Mouse (Mus musculus): ENCODE measurements at regions not wholly inside any gene's neighbourhood (a gene's known extent, or its start where the extent isn't known, plus 50 kb on each side); places are given as distances from the start of the nearest gene placed in this dataset.

- TF ChIP-seq CTCF (IDR thresholded peaks at IDR 0.05; ENCODE audit: borderline replicate concordance, insufficient read depth, low read depth, low read length), result no peak
- TF ChIP-seq POLR2A (IDR thresholded peaks at IDR 0.05; ENCODE audit: borderline replicate concordance, insufficient read depth, low read length), result no peak
- Histone ChIP-seq H3K27ac (ENCODE audit: insufficient read depth, low read length) (no peak overlapping the region), H3K27me3 (ENCODE audit: control insufficient read depth, insufficient read depth, low read length) (no peaks in the 10 kb centered on the region), H3K4me3 (replicated peaks; ENCODE audit: insufficient read depth, low read depth, low read length) (no peak overlapping the region), H3K4me1 (ENCODE audit: control insufficient read depth, insufficient read depth, low read length) (no peaks in the 10 kb centered on the region)
- WGBS, result 39% methylated on average over 3 of the region's 3 CpGs
- DNase-seq, result no peak
These were observed 282.1 kb upstream of the Mgat4c start for GRCm38 (mm10) chr10:101399206-101399605.

GRCm38 (mm10) chr10:101415262-101415661 lies 266.0 kb upstream of the Mgat4c start:
- H3K27me3 ChIP-seq (ENCODE audit: control insufficient read depth, insufficient read depth, low read length), result no peaks in the 10 kb centered on the region
- H3K4me1 ChIP-seq (ENCODE audit: control insufficient read depth, insufficient read depth, low read length), result no peaks in the 10 kb centered on the region
- H3K27ac ChIP-seq (ENCODE audit: insufficient read depth, low read length), result no peak overlapping the region
- WGBS, result 92% methylated on average over 6 of the region's 6 CpGs
- no peak for TF ChIP-seq POLR2A (IDR thresholded peaks at IDR 0.05; ENCODE audit: borderline replicate concordance, insufficient read depth, low read length)
- TF ChIP-seq CTCF (IDR thresholded peaks at IDR 0.05; ENCODE audit: borderline replicate concordance, insufficient read depth, low read depth, low read length), result no peak
- DNase-seq, result no peak
- H3K4me3 ChIP-seq (replicated peaks; ENCODE audit: insufficient read depth, low read depth, low read length), result no peak overlapping the region

- H3K27me3 ChIP-seq (ENCODE audit: control insufficient read depth, insufficient read depth, low read length), result no peaks in the 10 kb centered on the region
- TF ChIP-seq CTCF (IDR thresholded peaks at IDR 0.05; ENCODE audit: borderline replicate concordance, insufficient read depth, low read depth, low read length) (no peak), POLR2A (IDR thresholded peaks at IDR 0.05; ENCODE audit: borderline replicate concordance, insufficient read depth, low read length) (no peak)
- H3K4me3 ChIP-seq (replicated peaks; ENCODE audit: insufficient read depth, low read depth, low read length), result no peak overlapping the region
- no peaks in the 10 kb centered on the region for H3K4me1 ChIP-seq (ENCODE audit: control insufficient read depth, insufficient read depth, low read length)
- no peak overlapping the region for H3K27ac ChIP-seq (ENCODE audit: insufficient read depth, low read length)
- no peak for DNase-seq
- 74% methylated on average over 4 of the region's 4 CpGs for WGBS
These were observed 258.7 kb upstream of the Mgat4c start for GRCm38 (mm10) chr10:101422562-101422961.
